In genomic region chr2:162660231-162660940, GRCm38 (mm10) we compare ENCODE assay signal across 8 mouse cellular contexts. TPM values are rescaled to one million over a fixed set of nuclear protein-coding genes. Genes with fewer than 3 reads are reported as not detected.
DNase-seq lines count a peak whose midpoint lies in the region; ATAC-seq and TF ChIP-seq lines count a peak whose summit lies in the region.

No protein-coding gene starts in this region.

- H3K4me3 ChIP-seq in hindbrain, postnatal 0 days (ENCODE audit: low read length) = peak overlapping the region; percentile 72
- peak overlapping the region; percentile 66 for H3K4me3 ChIP-seq in midbrain, embryonic 14.5 days (replicated peaks; ENCODE audit: low read depth, low read length)

- DNase-seq in cerebellum, postnatal 10 days = peak; percentile 42 to 46
- no peak for DNase-seq in cerebellum, postnatal 4 days (ENCODE audit: low spot score in 2 of 2)
- peak; percentile 12 for DNase-seq in ovary, postnatal 36 days (ENCODE audit: low spot score)
- DNase-seq in ovary, postnatal 14 days (ENCODE audit: low spot score) = no peak
- DNase-seq in hindbrain, postnatal 0 days (ENCODE audit: low spot score) = peak; percentile 33
- peak; percentile 59 for DNase-seq in midbrain, embryonic 14.5 days
- no peak for DNase-seq in urinary bladder, adult 2 months (ENCODE audit: low spot score)
- DNase-seq in layer of hippocampus, adult 8-10 months (ENCODE audit: low spot score in 2 of 2) = no peak

- H3K27ac ChIP-seq in hindbrain, postnatal 0 days = peak overlapping the region; percentile 64; the same call in 1 of the 2 replicates
- peak overlapping the region; percentile 70 for H3K27ac ChIP-seq in midbrain, embryonic 14.5 days (replicated peaks; ENCODE audit: low read depth, low read length)

- TF ChIP-seq CTCF in hindbrain, postnatal 0 days (IDR thresholded peaks at IDR 0.05; ENCODE audit: low read depth) = no peak

- H3K9ac ChIP-seq in hindbrain, postnatal 0 days (replicated peaks; ENCODE audit: low read length) = peak overlapping the region; percentile 65
- peak overlapping the region; percentile 75 for H3K9ac ChIP-seq in midbrain, embryonic 14.5 days (replicated peaks; ENCODE audit: low read length)

- H3K27me3 ChIP-seq in hindbrain, postnatal 0 days (ENCODE audit: insufficient read depth, low read length) = no peaks in the 10 kb centered on the region; the same call in 1 of the 2 replicates
- peaks cover 23% of the 10 kb centered on the region; the same call in 1 of the 2 replicates for H3K27me3 ChIP-seq in midbrain, embryonic 14.5 days (ENCODE audit: control insufficient read depth, insufficient read depth, low read length)

- peak; percentile 25 for ATAC-seq in hindbrain, postnatal 0 days
- peak; percentile 44 for ATAC-seq in midbrain, embryonic 14.5 days (ENCODE audit: low FRiP score, low TSS enrichment)

- H3K4me2 ChIP-seq in hindbrain, postnatal 0 days (ENCODE audit: low read depth, low read length) = peak overlapping the region; percentile 92
- H3K4me2 ChIP-seq in midbrain, embryonic 14.5 days (ENCODE audit: low read length) = peak overlapping the region; percentile 92

- H3K9me3 ChIP-seq in hindbrain, postnatal 0 days (ENCODE audit: low read length) = no peaks in the 10 kb centered on the region
- no peaks in the 10 kb centered on the region for H3K9me3 ChIP-seq in midbrain, embryonic 14.5 days (ENCODE audit: control insufficient read depth, low read length)

- H3K4me1 ChIP-seq in hindbrain, postnatal 0 days (ENCODE audit: insufficient read depth, low read length) = 0 out of 2 replicates have a peak, but pooled peaks cover 7% of the 10 kb centered on the region
- H3K4me1 ChIP-seq in midbrain, embryonic 14.5 days (ENCODE audit: control insufficient read depth, insufficient read depth, low read length) = peaks cover 19% of the 10 kb centered on the region

- under 1% methylated on average over 38 of the region's 57 CpGs for WGBS in hindbrain, postnatal 0 days
- WGBS in midbrain, embryonic 14.5 days = under 1% methylated on average over 56 of the region's 57 CpGs

- H3K36me3 ChIP-seq in hindbrain, postnatal 0 days (ENCODE audit: insufficient read depth, low read length) = no peaks in the 10 kb centered on the region
- H3K36me3 ChIP-seq in midbrain, embryonic 14.5 days (ENCODE audit: control insufficient read depth, insufficient read depth, low read length) = no peaks in the 10 kb centered on the region

RNA-seq across cellular contexts. Expression of gene Ptprt, which starts 0.6 kb away (rescaled TPM):
- total RNA-seq in hindbrain, postnatal 0 days (2014; rRNA removed) = 68.3 and 77.2 TPM in 2 replicates
- 13.0 and 15.7 TPM in 2 replicates for polyA plus RNA-seq in hindbrain, postnatal 0 days (2015; fragmentation: Nextera tagmentation; extraction: Ambion mirVana)
- 15.7 and 17.2 TPM in 2 replicates for polyA plus RNA-seq in midbrain, embryonic 14.5 days (2014; fragmentation: Nextera tagmentation; extraction: Ambion mirVana)
- 0.25 and 0.49 TPM in 2 replicates for polyA plus RNA-seq in urinary bladder, adult 2 months (2012; rRNA removed)
- total RNA-seq in layer of hippocampus, adult 8-10 months (2022) = 10 to 100 TPM; 50.9 to 64.2 (median 56.6) TPM

Comparison
In these comparisons a context has a peak if more than half of its experiments do, and no peak if none do; other contexts are left out.
1. DNase-seq: peak in cerebellum, postnatal 10 days (2 of 2), ovary, postnatal 36 days (single experiment), hindbrain, postnatal 0 days (single experiment) and midbrain, embryonic 14.5 days (single experiment); none in cerebellum, postnatal 4 days (0 of 2), ovary, postnatal 14 days (single experiment), urinary bladder, adult 2 months (single experiment) and layer of hippocampus, adult 8-10 months (0 of 2).